Mouse (Mus musculus) bone marrow macrophage, adult 2 months (primary cell): ENCODE results near the gene Sigmar1.

ENCODE experiments used
- CTCF ChIP-seq: IDR thresholded peaks from 2 replicates; pipeline ENCODE4 v1.5.1; 2012; ENCODE audit warnings: low read depth, mild to moderate bottlenecking, low read length, moderate library complexity
- POLR2A ChIP-seq: IDR thresholded peaks from 2 replicates; pipeline ENCODE4 v1.6.1; 2012; ENCODE audit warnings: mild to moderate bottlenecking, low read depth, low read length, borderline replicate concordance

GRCm38 (mm10) chr4:41726826-41727621 is 28.9 kb downstream of the Sigmar1 start:
- TF ChIP-seq CTCF (no peak), POLR2A (no peak)
